Mouse (Mus musculus) CH12.LX (cell line): ENCODE measurements around the gene Gjd3.

Experiments used
- CTCF ChIP-seq, 2 experiments: IDR thresholded peaks in 1 of 2; conservative IDR thresholded peaks in 1 of 2; 2 replicates each; pipeline ENCODE4 v1.5.1; 2011 to 2012; ENCODE audit warnings: low read depth in 2 of 2, low read length in 2 of 2, improper control_type of control experiment in 1 of 2, inconsistent platforms in 1 of 2, mild to moderate bottlenecking in 1 of 2, moderate library complexity in 1 of 2
- JUN ChIP-seq: IDR thresholded peaks from 2 replicates; pipeline ENCODE4 v1.6.1; 2011; ENCODE audit warnings: low read depth, mild to moderate bottlenecking, low read length, improper control_type of control experiment, moderate library complexity; ENCODE audit not compliant: insufficient read depth

DNA sequence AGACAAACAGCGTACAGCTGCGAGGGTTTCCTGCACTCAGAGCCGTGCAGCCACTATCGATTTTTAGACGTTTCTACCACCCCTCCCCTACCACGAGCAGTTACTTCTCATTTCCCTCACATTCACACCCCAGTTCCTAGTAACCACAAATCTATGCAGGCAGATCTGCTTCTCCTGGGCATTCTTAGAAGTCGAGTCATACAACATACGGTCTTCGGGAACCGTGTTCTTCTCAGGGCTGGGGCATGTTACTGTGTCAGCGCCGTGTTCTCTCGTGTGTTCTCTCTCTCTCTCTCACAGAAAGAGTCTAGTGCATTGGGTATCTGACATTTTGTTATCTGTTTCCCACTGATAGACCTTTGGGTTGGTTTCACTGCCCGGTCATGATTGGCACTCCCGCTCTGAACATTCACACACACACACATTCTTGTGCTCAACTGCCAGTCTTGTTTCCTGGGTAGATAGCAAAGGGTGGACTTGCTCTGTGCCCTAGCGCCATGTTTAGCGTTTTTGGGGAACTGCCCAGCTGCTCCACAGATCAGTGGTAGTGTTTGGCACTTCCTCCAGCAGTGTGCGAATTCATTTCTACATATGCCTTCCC lies 34.7 kb downstream of the Gjd3 start:
- no peak for TF ChIP-seq CTCF (conservative IDR thresholded peaks at IDR 0.05 in 1 of 2, IDR thresholded peaks at IDR 0.05 in 1 of 2; ENCODE audit: low read depth in 2 of 2, low read length in 2 of 2)
- no peak for TF ChIP-seq JUN
